Mouse (Mus musculus): ENCODE results near the gene Faim. TPM values are rescaled to one million over a fixed set of nuclear protein-coding genes. Genes with fewer than 3 reads are reported as not detected.

Faim gene
- 16.2 and 16.7 TPM in 2 replicates for polyA plus RNA-seq (2015; fragmentation: Nextera tagmentation; extraction: Ambion mirVana)

DNA sequence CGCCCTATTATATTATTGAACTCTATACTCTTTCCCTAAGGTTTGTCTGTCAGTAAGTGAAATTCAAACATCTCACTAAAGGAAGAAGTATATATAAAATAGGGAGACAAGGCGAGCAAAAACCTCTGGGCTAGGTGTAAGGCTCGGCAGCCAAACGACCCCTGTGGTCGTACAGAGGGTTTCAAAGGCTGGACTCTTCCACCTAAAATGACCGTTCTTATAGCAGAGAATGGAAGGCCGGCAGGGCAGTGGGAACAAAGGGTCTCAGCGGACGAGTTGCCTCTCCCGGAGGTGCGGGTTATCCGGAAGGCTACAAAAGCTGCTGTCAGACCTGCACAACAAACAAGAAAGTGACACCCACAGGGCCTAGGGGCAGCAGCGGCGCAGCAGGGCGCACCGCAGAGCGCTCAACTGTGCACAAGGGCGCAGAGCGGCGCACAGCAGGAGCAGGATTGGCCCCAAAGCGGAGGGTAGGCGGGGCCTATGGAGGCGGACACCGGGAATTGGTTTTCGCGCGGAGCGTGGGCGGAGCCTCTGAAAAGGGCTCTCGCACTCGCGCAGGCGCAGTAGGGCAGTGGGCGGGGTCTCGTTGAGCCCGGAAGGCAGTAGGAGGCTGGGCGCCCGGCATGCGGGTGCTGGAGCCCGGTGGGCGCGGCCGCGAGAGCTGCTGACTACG is at the start of gene Faim:
Gene Faim (plus strand): TSS at position 574 of the 676 bp plus-strand sequence.
- Histone ChIP-seq H3K4me2 (ENCODE audit: low read depth, low read length) (peak within 1 kb of the TSS; percentile 100), H3K9ac (replicated peaks) (peak within 1 kb of the TSS; percentile 80), H3K36me3 (replicated peaks; ENCODE audit: insufficient read depth, low read length) (no peaks in the 10 kb centered on the region), H3K9me3 (ENCODE audit: low read length) (no peaks in the 10 kb centered on the region), H3K27ac (ENCODE audit: low read depth) (no peak within 1 kb of the TSS; the same call in 1 of the 2 replicates), H3K4me1 (ENCODE audit: insufficient read depth) (peaks cover 17% of the 10 kb centered on the region), H3K27me3 (ENCODE audit: insufficient read depth, low read length) (0 out of 2 replicates have a peak, but pooled peaks cover 16% of the 10 kb centered on the region), H3K4me3 (ENCODE audit: low read depth, low read length) (peak within 1 kb of the TSS; percentile 80)
- peak; percentile 99 for ATAC-seq
- peak; percentile 100 for DNase-seq
- no peak for TF ChIP-seq EP300 (IDR thresholded peaks at IDR 0.05; ENCODE audit: low read depth)
- TF ChIP-seq CTCF (IDR thresholded peaks at IDR 0.05; ENCODE audit: low read depth) = peak; percentile 29; the same call in 1 of the 2 replicates
- WGBS (ENCODE audit: insufficient replicate concordance) = 2% methylated on average over 45 of the region's 45 CpGs

DNA sequence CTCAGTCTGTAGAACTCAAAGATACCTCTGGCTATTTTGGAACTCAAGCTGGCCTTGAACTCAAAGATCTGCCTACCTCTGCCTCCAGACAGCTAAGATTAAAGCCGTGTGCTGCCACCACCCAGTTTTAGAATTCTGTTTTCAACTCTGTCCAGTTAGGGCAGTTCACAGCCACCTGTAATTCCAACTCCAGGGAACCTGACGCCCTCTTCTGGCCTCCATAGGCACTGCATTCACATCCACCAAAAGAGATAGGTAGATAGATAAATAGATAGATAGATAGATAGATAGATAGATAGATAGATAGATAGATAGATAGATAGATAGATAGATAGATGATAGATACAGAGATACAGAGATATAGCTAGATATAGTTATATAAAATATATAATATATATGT is 46.9 kb upstream of the Faim start:
- no peaks in the 10 kb centered on the region for H3K36me3 ChIP-seq (replicated peaks; ENCODE audit: insufficient read depth, low read length)
- 24% methylated on average over 2 of the region's 2 CpGs for WGBS (ENCODE audit: insufficient replicate concordance)
- H3K9me3 ChIP-seq (ENCODE audit: low read length) = no peaks in the 10 kb centered on the region
- H3K4me3 ChIP-seq (ENCODE audit: low read depth, low read length) = no peak overlapping the region
- H3K27ac ChIP-seq (ENCODE audit: low read depth) = no peak overlapping the region
- H3K4me2 ChIP-seq (ENCODE audit: low read depth, low read length) = no peak overlapping the region
- TF ChIP-seq CTCF (IDR thresholded peaks at IDR 0.05; ENCODE audit: low read depth) (peak; percentile 33; the same call in 1 of the 2 replicates), EP300 (IDR thresholded peaks at IDR 0.05; ENCODE audit: low read depth) (no peak)
- H3K4me1 ChIP-seq (ENCODE audit: insufficient read depth) = no peaks in the 10 kb centered on the region
- ATAC-seq (no peak), DNase-seq (no peak)
- H3K27me3 ChIP-seq (ENCODE audit: insufficient read depth, low read length) = no peaks in the 10 kb centered on the region
- H3K9ac ChIP-seq (replicated peaks) = no peak overlapping the region

DNA sequence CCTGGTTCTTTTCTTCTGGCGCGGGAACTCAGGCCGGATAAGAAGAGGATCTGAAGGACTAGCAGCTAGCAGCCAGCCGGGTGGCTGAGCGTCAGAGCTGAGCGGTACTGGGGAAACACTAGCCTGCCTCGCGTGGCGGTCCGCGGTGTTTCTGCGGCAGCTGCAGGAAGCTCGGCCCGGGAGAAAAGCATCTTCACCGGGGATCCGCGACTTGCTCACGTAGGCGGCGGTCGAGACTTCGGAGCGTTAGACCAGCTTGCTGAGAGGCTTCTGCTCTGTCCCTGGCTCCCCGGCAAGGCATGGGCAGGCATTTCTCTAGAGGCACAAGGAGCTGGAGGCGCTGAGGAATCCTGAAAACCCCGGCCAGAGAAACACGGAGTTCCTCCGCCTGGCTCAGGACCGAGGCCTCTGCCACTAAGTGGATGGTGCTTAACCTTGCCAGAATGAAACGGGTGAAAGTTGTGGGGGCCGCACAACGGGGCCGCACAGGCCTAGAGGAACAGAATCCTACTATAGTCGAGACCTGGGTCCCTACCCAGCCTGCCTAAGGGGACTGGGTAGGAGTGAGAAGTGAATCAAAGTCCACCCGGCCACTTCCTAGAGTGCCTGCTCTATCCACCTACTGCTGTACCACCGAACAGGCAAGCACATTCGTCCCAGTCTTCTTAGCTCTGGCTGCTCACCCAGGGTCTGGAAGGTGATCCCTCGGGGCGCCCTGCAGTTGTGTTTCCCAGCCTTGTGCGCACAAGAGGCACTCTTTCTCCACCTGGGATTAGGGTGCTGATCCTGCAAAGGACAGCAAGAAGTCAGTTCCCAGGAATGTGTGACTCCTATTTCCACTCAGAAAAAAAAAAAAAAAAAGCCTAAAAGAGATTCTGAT is 33.8 kb upstream of the Faim start:
- H3K4me1 ChIP-seq (ENCODE audit: insufficient read depth) = peaks cover 14% of the 10 kb centered on the region
- H3K4me2 ChIP-seq (ENCODE audit: low read depth, low read length) = no peak overlapping the region
- no peak for TF ChIP-seq CTCF (IDR thresholded peaks at IDR 0.05; ENCODE audit: low read depth)
- TF ChIP-seq EP300 (IDR thresholded peaks at IDR 0.05; ENCODE audit: low read depth) = no peak
- H3K9me3 ChIP-seq (ENCODE audit: low read length) = no peaks in the 10 kb centered on the region
- H3K9ac ChIP-seq (replicated peaks) = no peak overlapping the region
- ATAC-seq (no peak), DNase-seq (no peak)
- no peaks in the 10 kb centered on the region for H3K36me3 ChIP-seq (replicated peaks; ENCODE audit: insufficient read depth, low read length)
- WGBS (ENCODE audit: insufficient replicate concordance) = 2% methylated on average over 40 of the region's 40 CpGs
- H3K27me3 ChIP-seq (ENCODE audit: insufficient read depth, low read length) = peaks cover 74% of the 10 kb centered on the region
- H3K27ac ChIP-seq (ENCODE audit: low read depth) = no peak overlapping the region
- H3K4me3 ChIP-seq (ENCODE audit: low read depth, low read length) = no peak overlapping the region

DNA sequence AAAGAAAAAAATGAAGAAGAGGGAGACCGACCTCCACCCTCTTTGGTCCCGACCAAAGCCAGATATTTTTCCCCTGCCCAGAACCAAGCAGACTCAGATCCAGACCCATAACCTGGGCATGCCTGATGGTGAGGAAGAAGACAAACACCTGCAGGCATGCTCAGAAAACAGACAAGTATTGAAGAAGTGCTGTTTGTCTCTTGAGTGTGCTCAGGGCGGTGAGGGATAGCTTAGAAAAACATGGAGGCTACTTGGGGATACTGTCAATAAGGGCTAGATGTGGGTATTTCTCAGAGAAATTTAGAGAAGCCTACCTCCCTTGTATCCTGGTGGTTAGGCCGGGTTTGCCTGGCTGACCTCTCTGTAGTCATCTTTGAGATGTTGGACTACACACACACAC is 32.9 kb upstream of the Faim start:
- no peak for DNase-seq
- Histone ChIP-seq H3K27me3 (ENCODE audit: insufficient read depth, low read length) (peaks cover 83% of the 10 kb centered on the region), H3K9me3 (ENCODE audit: low read length) (no peaks in the 10 kb centered on the region), H3K36me3 (replicated peaks; ENCODE audit: insufficient read depth, low read length) (no peaks in the 10 kb centered on the region), H3K27ac (ENCODE audit: low read depth) (no peak overlapping the region), H3K9ac (replicated peaks) (no peak overlapping the region), H3K4me2 (ENCODE audit: low read depth, low read length) (no peak overlapping the region), H3K4me1 (ENCODE audit: insufficient read depth) (peaks cover 14% of the 10 kb centered on the region), H3K4me3 (ENCODE audit: low read depth, low read length) (no peak overlapping the region)
- 1% methylated on average over 4 of the region's 4 CpGs for WGBS (ENCODE audit: insufficient replicate concordance)
- no peak for ATAC-seq
- TF ChIP-seq CTCF (IDR thresholded peaks at IDR 0.05; ENCODE audit: low read depth) = no peak
- no peak for TF ChIP-seq EP300 (IDR thresholded peaks at IDR 0.05; ENCODE audit: low read depth)

DNA sequence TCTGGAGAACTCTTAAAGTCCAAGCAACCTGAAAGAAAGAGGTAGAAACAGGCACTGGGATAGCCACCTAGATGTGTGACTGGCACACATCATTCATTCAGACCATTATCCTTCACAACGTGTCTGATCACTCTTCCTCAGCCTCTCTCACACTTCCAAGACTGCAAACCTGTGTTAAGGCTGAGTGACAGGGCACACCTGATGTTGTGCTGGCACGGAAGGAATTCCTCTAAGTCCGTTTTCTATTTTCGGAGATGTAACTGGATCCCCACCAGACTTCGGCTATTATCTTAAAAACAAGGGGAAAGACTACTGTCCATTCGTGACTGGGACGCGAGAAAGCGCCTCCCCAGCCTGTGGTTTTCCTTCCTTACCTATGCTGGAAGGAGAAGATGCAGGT is 32.3 kb upstream of the Faim start:
- Histone ChIP-seq H3K4me2 (ENCODE audit: low read depth, low read length) (no peak overlapping the region), H3K27ac (ENCODE audit: low read depth) (no peak overlapping the region), H3K4me1 (ENCODE audit: insufficient read depth) (peaks cover 14% of the 10 kb centered on the region), H3K9me3 (ENCODE audit: low read length) (no peaks in the 10 kb centered on the region), H3K4me3 (ENCODE audit: low read depth, low read length) (no peak overlapping the region), H3K36me3 (replicated peaks; ENCODE audit: insufficient read depth, low read length) (no peaks in the 10 kb centered on the region), H3K27me3 (ENCODE audit: insufficient read depth, low read length) (peaks cover 88% of the 10 kb centered on the region), H3K9ac (replicated peaks) (no peak overlapping the region)
- TF ChIP-seq EP300 (IDR thresholded peaks at IDR 0.05; ENCODE audit: low read depth) (no peak), CTCF (IDR thresholded peaks at IDR 0.05; ENCODE audit: low read depth) (no peak)
- WGBS (ENCODE audit: insufficient replicate concordance) = 5% methylated on average over 9 of the region's 9 CpGs
- DNase-seq = no peak
- ATAC-seq = no peak

Data from liver, postnatal 0 days (tissue).